Mouse (Mus musculus) stomach, postnatal 0 days (tissue): ENCODE data around the gene Bphl. TPM values are rescaled to one million over a fixed set of nuclear protein-coding genes. Genes with fewer than 3 reads are reported as not detected.
"Not testable (repeated sequence)": the region's sequence is repeated elsewhere in the genome, so short reads cannot be mapped to it uniquely, and the experiment has no call there.

Experiments
- ATAC-seq: fragments of 200-750 bp; cut with Nextera tagmentation; 2 replicates; pipeline ENCODE4 v1.8.0; 2017; ENCODE audit not compliant: low FRiP score, low TSS enrichment
- DNase-seq: peaks from one replicate; pipeline ENCODE4 v3.0.0-alpha.2; 2016; ENCODE audit warnings: low spot score
- H3K27ac ChIP-seq: fragments of 300-500 bp; sonication (generic); replicated peaks from 2 replicates; pipeline ENCODE4 v1.5.1; 2014; ENCODE audit warnings: mild to moderate bottlenecking, control low read depth
- H3K27me3 ChIP-seq: fragments of 300-500 bp; sonication (generic); 2 replicates; pipeline ENCODE4 v1.6.1; 2014; ENCODE audit warnings: low read length; ENCODE audit not compliant: control insufficient read depth, insufficient read depth
- H3K36me3 ChIP-seq: fragments of 300-500 bp; sonication (generic); 2 replicates; pipeline ENCODE4 v1.6.1; 2014; ENCODE audit warnings: low read length, mixed read lengths; ENCODE audit not compliant: control insufficient read depth, insufficient read depth
- H3K4me1 ChIP-seq: fragments of 300-500 bp; sonication (generic); replicated peaks from 2 replicates; pipeline ENCODE4 v1.6.1; 2014; ENCODE audit warnings: antibody characterized with exemption; ENCODE audit not compliant: control insufficient read depth, insufficient read depth
- H3K4me2 ChIP-seq: fragments of 300-500 bp; sonication (generic); replicated peaks from 2 replicates; pipeline ENCODE4 v1.6.1; 2014; ENCODE audit warnings: low read depth, mild to moderate bottlenecking, control low read depth, moderate library complexity
- H3K4me3 ChIP-seq: fragments of 300-500 bp; sonication (generic); 2 replicates; pipeline ENCODE4 v1.5.1; 2014; ENCODE audit warnings: low read depth, low read length, control low read depth
- H3K9ac ChIP-seq: fragments of 300-500 bp; sonication (generic); 2 replicates; pipeline ENCODE4 v1.6.1; 2014; ENCODE audit warnings: mild to moderate bottlenecking, low read length, control low read depth, mixed read lengths
- H3K9me3 ChIP-seq: fragments of 300-500 bp; sonication (generic); 2 replicates; pipeline ENCODE4 v1.6.1; 2016; ENCODE audit warnings: low read length; ENCODE audit not compliant: control insufficient read depth
- CTCF ChIP-seq: IDR thresholded peaks from 2 replicates; pipeline ENCODE4 v1.5.1; 2016; ENCODE audit warnings: antibody characterized with exemption, low read depth, mild to moderate bottlenecking, moderate library complexity
- EP300 ChIP-seq: optimal IDR thresholded peaks from 2 replicates; pipeline ENCODE3; 2016; ENCODE audit warnings: antibody characterized with exemption
- WGBS: fragments of 180-500 bp; shearing (Covaris S2); extraction: QIAGEN DNeasy Blood & Tissue Kit; methylation state at CpG from one replicate; pipeline ENCODE4 v1.1.7; 2014; 5-methylcytosine and 5-hydroxymethylcytosine counted together
- polyA plus RNA-seq: library from polyadenylated mRNA; unstranded; fragments of >200 nt; fragmentation: Nextera tagmentation; extraction: Ambion mirVana; gene quantifications from 2 replicates; pipeline ENCODE4 v1.2.1, GENCODE M21; 2015

The Bphl gene
- polyA plus RNA-seq, 1 experiment from 2014 or later, result 37.2 TPM

DNA sequence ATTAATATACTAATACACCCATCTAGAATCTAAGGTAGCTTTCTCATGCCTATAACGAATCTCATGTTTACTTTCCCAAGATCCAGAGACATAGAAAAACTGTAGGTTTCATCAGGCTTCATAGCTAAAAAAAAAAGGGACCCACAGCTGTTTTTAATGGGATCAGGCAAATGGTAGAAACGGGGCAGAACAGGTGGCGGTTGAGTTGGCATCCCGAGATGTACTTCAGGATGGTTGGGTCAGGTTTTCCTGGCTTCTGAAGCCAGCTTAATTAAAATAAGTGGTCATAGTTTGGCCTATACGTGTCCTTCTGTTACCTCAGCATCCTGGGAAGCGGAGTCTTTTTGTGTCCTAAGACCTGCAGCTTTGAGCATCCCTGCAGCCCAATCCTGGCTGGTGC, 34.4 kb downstream of the Bphl start:
- DNase-seq, result no peak
- Histone ChIP-seq H3K27me3 (no peaks in the 10 kb centered on the region), H3K9ac (no peak overlapping the region), H3K27ac (no peak overlapping the region), H3K4me1 (peaks cover under 1% of the 10 kb centered on the region; the same call in 1 of the 2 replicates), H3K4me2 (no peak overlapping the region), H3K36me3 (no peaks in the 10 kb centered on the region), H3K9me3 (no peaks in the 10 kb centered on the region), H3K4me3 (no peak overlapping the region)
- ATAC-seq, result no peak
- 83% methylated on average over 6 of the region's 6 CpGs for WGBS
- TF ChIP-seq EP300 (no peak), CTCF (no peak)

- Histone ChIP-seq H3K27ac (no peak overlapping the region), H3K4me2 (no peak overlapping the region), H3K9ac (no peak overlapping the region), H3K9me3 (no peaks in the 10 kb centered on the region), H3K4me3 (no peak overlapping the region), H3K4me1 (peaks cover 2% of the 10 kb centered on the region; the same call in 1 of the 2 replicates), H3K27me3 (no peaks in the 10 kb centered on the region), H3K36me3 (no peaks in the 10 kb centered on the region)
- WGBS, result 71% methylated on average over 3 of the region's 3 CpGs
- TF ChIP-seq EP300 (no peak), CTCF (no peak)
- no peak for ATAC-seq
- no peak for DNase-seq
Measured at GRCm38 (mm10) chr13:34072847-34073246, 35.5 kb downstream of the Bphl start.

GRCm38 (mm10) chr13:34074441-34074840, 37.0 kb downstream of the Bphl start:
- DNase-seq, H3K9me3 ChIP-seq, H3K9ac ChIP-seq, ATAC-seq, H3K27me3 ChIP-seq, H3K27ac ChIP-seq, H3K4me1 ChIP-seq, H3K36me3 ChIP-seq, H3K4me2 ChIP-seq, H3K4me3 ChIP-seq: not testable (repeated sequence)
- 93% methylated on average over 9 of the region's 17 CpGs for WGBS

GRCm38 (mm10) chr13:34075893-34076292, 38.5 kb downstream of the Bphl start:
- H3K4me1 ChIP-seq, H3K4me3 ChIP-seq, H3K9me3 ChIP-seq, DNase-seq, H3K27me3 ChIP-seq, H3K4me2 ChIP-seq, ATAC-seq, H3K9ac ChIP-seq, H3K27ac ChIP-seq, H3K36me3 ChIP-seq: not testable (repeated sequence)
- WGBS, result 86% methylated on average over 6 of the region's 6 CpGs

DNA sequence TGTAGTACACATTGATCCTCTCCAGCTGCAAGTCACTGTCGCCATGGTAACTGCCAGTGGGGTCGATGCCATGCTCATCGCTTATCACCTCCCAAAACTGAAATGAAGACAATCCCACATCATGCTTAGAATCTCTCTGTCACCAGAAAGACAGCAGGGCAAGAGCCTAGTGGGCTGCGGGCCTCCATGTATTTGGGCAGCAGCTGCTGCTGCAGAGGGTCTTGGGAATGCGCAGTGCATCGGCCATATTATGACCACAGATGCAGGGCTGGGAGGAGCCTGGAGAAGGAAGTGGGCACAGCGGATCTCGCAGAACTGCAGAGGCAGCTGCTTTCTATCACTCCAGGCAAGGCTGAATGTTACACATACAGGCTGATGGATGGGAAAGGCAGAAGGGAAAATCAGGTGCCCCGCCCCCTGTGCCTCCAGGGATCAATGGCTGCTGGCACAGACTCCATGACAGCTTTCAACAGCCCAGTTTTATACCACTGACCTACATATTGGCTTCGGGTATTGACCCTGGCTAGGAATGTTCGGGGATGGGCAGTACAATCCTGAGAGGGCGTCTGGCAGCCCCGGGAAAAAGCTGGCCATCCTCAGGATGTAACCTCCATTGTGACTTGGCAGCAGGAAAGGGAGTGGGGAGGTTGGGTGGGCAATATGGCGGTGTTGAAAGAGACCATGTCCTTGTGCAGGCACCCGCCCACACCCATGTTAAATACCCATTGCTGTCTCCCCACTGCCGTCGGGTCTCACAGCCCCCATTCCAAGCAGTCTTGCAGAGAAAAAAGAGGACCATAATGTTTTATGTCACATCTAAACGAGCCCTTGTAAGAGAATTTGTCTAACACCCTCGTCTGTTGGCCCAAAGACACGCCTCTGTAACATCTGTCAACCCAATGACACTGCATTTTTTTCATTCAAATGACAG, 39.4 kb downstream of the Bphl start:
- H3K4me2 ChIP-seq, result peak overlapping the region; percentile 80
- peak overlapping the region; percentile 80 for H3K4me3 ChIP-seq
- TF ChIP-seq EP300, result no peak
- TF ChIP-seq CTCF, result no peak
- ATAC-seq (no peak), DNase-seq (peak; percentile 37)
- no peaks in the 10 kb centered on the region for H3K36me3 ChIP-seq
- H3K9me3 ChIP-seq, result no peaks in the 10 kb centered on the region
- H3K9ac ChIP-seq, result peak overlapping the region; percentile 86
- WGBS, result 30% methylated on average over 20 of the region's 20 CpGs
- peak overlapping the region; percentile 49; the same call in 1 of the 2 replicates for H3K27ac ChIP-seq
- peaks cover 5% of the 10 kb centered on the region; the same call in 1 of the 2 replicates for H3K4me1 ChIP-seq
- no peaks in the 10 kb centered on the region for H3K27me3 ChIP-seq
